Mouse (Mus musculus): ENCODE measurements around the gene Git2. TPM values are rescaled to one million over a fixed set of nuclear protein-coding genes. Genes with fewer than 3 reads are reported as not detected.
A peak's percentile ranks its signal among the peaks of the same experiment; 100 is the strongest.

Gene Git2
- polyA plus RNA-seq, 1 experiment: 42.0 TPM

DNA sequence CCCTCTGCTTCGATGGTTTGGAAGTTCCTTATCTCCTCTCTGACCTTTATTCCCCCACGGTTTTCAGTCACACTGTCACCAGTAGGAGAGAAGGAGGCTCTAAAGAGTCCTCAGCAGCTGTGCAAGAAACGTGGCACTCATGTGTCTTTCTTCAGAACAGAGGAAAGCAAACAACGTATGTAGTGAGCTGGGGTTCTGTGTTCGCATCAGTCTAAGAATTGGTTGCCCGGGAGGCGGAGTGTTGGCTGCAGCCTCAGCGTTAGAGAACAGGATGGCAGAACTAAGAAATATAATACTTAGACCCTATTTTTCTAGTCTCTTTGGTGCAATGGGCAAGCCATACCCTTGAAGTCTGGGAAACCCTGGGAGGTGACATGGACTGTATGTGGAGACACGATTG, 7.7 kb upstream of the Git2 start:
- Histone ChIP-seq H3K27ac (ENCODE audit: insufficient read depth, low read length) (no peak overlapping the region), H3K9ac (ENCODE audit: low read depth, poor library complexity, severe bottlenecking) (no peak overlapping the region), H3K27me3 (ENCODE audit: control insufficient read depth, insufficient read depth, low read length, poor library complexity, severe bottlenecking) (no peaks in the 10 kb centered on the region), H3K4me1 (ENCODE audit: control insufficient read depth, insufficient read depth, low read length) (peaks cover 5% of the 10 kb centered on the region), H3K4me3 (ENCODE audit: low read depth, low read length) (no peak overlapping the region), H3K36me3 (ENCODE audit: control insufficient read depth, insufficient read depth, low read length, poor library complexity, severe bottlenecking) (no peaks in the 10 kb centered on the region), H3K9me3 (replicated peaks; ENCODE audit: control insufficient read depth, insufficient read depth, low read length, poor library complexity, severe bottlenecking) (no peaks in the 10 kb centered on the region)
- TF ChIP-seq EP300 (IDR thresholded peaks at IDR 0.05; ENCODE audit: insufficient read depth, low read depth, low read length) (no peak), POLR2A (IDR thresholded peaks at IDR 0.05; ENCODE audit: insufficient read depth, low read length) (no peak), CTCF (IDR thresholded peaks at IDR 0.05; ENCODE audit: low read depth, low read length) (no peak)

GRCm38 (mm10) chr5:114780912-114781311, 5.6 kb upstream of the Git2 start:
- Histone ChIP-seq H3K9me3 (replicated peaks; ENCODE audit: control insufficient read depth, insufficient read depth, low read length, poor library complexity, severe bottlenecking) (no peaks in the 10 kb centered on the region), H3K4me3 (ENCODE audit: low read depth, low read length) (no peak overlapping the region), H3K36me3 (ENCODE audit: control insufficient read depth, insufficient read depth, low read length, poor library complexity, severe bottlenecking) (no peaks in the 10 kb centered on the region), H3K27ac (ENCODE audit: insufficient read depth, low read length) (no peak overlapping the region), H3K4me1 (ENCODE audit: control insufficient read depth, insufficient read depth, low read length) (peaks cover 5% of the 10 kb centered on the region), H3K9ac (ENCODE audit: low read depth, poor library complexity, severe bottlenecking) (no peak overlapping the region), H3K27me3 (ENCODE audit: control insufficient read depth, insufficient read depth, low read length, poor library complexity, severe bottlenecking) (no peaks in the 10 kb centered on the region)
- TF ChIP-seq EP300 (IDR thresholded peaks at IDR 0.05; ENCODE audit: insufficient read depth, low read depth, low read length) (no peak), POLR2A (IDR thresholded peaks at IDR 0.05; ENCODE audit: insufficient read depth, low read length) (no peak), CTCF (IDR thresholded peaks at IDR 0.05; ENCODE audit: low read depth, low read length) (no peak)

GRCm38 (mm10) chr5:114779956-114780489, 4.7 kb upstream of the Git2 start:
- Histone ChIP-seq H3K9ac (ENCODE audit: low read depth, poor library complexity, severe bottlenecking) (no peak overlapping the region), H3K36me3 (ENCODE audit: control insufficient read depth, insufficient read depth, low read length, poor library complexity, severe bottlenecking) (no peaks in the 10 kb centered on the region), H3K27me3 (ENCODE audit: control insufficient read depth, insufficient read depth, low read length, poor library complexity, severe bottlenecking) (no peaks in the 10 kb centered on the region), H3K27ac (ENCODE audit: insufficient read depth, low read length) (no peak overlapping the region), H3K4me3 (ENCODE audit: low read depth, low read length) (no peak overlapping the region), H3K4me1 (ENCODE audit: control insufficient read depth, insufficient read depth, low read length) (peaks cover 3% of the 10 kb centered on the region), H3K9me3 (replicated peaks; ENCODE audit: control insufficient read depth, insufficient read depth, low read length, poor library complexity, severe bottlenecking) (no peaks in the 10 kb centered on the region)
- TF ChIP-seq EP300 (IDR thresholded peaks at IDR 0.05; ENCODE audit: insufficient read depth, low read depth, low read length) (no peak), POLR2A (IDR thresholded peaks at IDR 0.05; ENCODE audit: insufficient read depth, low read length) (no peak), CTCF (IDR thresholded peaks at IDR 0.05; ENCODE audit: low read depth, low read length) (no peak)

DNA sequence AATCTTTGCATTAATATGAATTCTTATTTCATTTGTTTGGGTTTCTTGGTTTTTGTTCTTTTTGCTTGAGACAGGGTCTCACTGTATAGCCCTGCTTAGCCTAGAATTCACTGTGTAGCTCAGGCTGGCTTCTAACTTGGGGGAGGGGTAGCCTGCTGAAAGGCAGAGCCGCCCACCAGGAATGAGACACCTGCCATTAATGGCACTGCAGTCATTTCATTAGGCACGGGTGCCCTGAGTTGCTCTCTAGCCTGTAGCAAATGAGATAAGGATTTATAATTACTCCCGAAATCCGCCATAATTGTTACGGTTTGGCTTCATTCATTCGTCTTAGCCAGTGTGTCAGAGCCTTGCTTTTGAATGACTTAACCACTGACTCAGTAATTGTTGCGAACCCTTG, 857 bp upstream of the Git2 start:
- TF ChIP-seq EP300 (IDR thresholded peaks at IDR 0.05; ENCODE audit: insufficient read depth, low read depth, low read length): no peak
- no peak for TF ChIP-seq POLR2A (IDR thresholded peaks at IDR 0.05; ENCODE audit: insufficient read depth, low read length)
- no peak for TF ChIP-seq CTCF (IDR thresholded peaks at IDR 0.05; ENCODE audit: low read depth, low read length)
- no peaks in the 10 kb centered on the region for H3K36me3 ChIP-seq (ENCODE audit: control insufficient read depth, insufficient read depth, low read length, poor library complexity, severe bottlenecking)
- no peaks in the 10 kb centered on the region for H3K27me3 ChIP-seq (ENCODE audit: control insufficient read depth, insufficient read depth, low read length, poor library complexity, severe bottlenecking)
- no peaks in the 10 kb centered on the region for H3K4me1 ChIP-seq (ENCODE audit: control insufficient read depth, insufficient read depth, low read length)
- H3K4me3 ChIP-seq (ENCODE audit: low read depth, low read length): no peak overlapping the region
- H3K27ac ChIP-seq (ENCODE audit: insufficient read depth, low read length): no peak overlapping the region
- H3K9ac ChIP-seq (ENCODE audit: low read depth, poor library complexity, severe bottlenecking): 0 out of 2 replicates have a peak overlapping the region, but pooled peaks have one; percentile 89
- no peaks in the 10 kb centered on the region for H3K9me3 ChIP-seq (replicated peaks; ENCODE audit: control insufficient read depth, insufficient read depth, low read length, poor library complexity, severe bottlenecking)

DNA sequence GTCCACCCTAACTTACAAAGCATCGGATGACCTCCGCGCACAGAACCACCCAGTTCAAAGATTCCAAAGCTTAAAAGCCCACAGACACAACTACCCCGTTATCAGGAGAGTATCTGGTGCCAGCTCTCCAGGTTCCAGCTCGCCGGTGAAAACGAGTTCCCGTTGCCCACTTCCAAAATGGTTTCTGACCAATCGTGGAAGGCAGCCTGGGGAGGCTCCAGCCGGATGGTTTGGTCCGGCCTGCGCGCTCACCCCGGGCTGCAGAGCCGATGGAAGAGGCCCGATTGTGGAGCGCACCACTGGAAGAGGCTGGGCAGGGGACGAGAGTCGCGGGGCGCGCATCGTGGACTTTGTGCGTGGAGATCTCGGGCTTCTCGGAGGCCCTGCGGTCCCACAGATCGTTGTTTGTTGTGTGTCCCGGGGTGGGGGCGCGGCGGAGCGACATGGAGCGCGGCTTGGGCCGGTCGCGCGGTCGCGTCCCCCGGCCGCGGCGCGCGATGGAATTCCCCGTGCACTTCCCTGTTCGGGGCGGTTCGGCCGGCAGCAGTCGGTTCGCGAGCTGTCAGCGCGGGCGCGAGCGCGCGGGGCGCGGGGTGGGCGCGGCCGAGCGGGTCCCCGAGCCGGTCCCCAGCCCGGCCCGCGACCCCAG, 790 bp downstream of the Git2 start, which contains the start of gene Ankrd13a:
Ankrd13a (plus strand) TSS at position 275 of the 649 bp plus-strand sequence.
- Histone ChIP-seq H3K27ac (ENCODE audit: insufficient read depth, low read length) (peak within 1 kb of the TSS; percentile 34), H3K4me3 (ENCODE audit: low read depth, low read length) (peak within 1 kb of the TSS; percentile 95), H3K27me3 (ENCODE audit: control insufficient read depth, insufficient read depth, low read length, poor library complexity, severe bottlenecking) (no peaks in the 10 kb centered on the region), H3K36me3 (ENCODE audit: control insufficient read depth, insufficient read depth, low read length, poor library complexity, severe bottlenecking) (no peaks in the 10 kb centered on the region), H3K9ac (ENCODE audit: low read depth, poor library complexity, severe bottlenecking) (peak within 1 kb of the TSS; percentile 89), H3K4me1 (ENCODE audit: control insufficient read depth, insufficient read depth, low read length) (no peaks in the 10 kb centered on the region), H3K9me3 (replicated peaks; ENCODE audit: control insufficient read depth, insufficient read depth, low read length, poor library complexity, severe bottlenecking) (no peaks in the 10 kb centered on the region)
- no peak for TF ChIP-seq CTCF (IDR thresholded peaks at IDR 0.05; ENCODE audit: low read depth, low read length)
- 0 out of 2 replicates have a peak, but pooled peaks have one; percentile 37 for TF ChIP-seq EP300 (IDR thresholded peaks at IDR 0.05; ENCODE audit: insufficient read depth, low read depth, low read length)

DNA sequence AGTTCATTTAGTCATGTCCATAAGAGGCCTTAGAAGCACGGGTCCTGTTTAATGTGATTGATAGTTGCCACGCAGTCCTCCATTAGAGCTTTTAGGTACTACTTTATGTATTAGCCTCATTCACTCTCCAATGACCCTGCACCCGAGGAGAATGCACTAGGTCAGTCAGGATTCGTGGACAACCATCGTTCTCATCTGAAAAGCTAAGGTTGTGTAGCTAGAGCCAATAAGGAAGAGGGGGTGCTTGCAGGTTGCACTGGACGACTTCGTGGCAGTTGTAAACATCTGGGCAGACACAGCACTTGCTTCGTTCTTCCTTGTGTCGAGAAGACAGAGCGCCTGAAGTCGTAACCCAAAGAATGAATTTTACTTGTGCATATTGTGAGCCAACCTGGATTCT, 1.5 kb downstream of the Git2 start:
- Histone ChIP-seq H3K27me3 (ENCODE audit: control insufficient read depth, insufficient read depth, low read length, poor library complexity, severe bottlenecking) (no peaks in the 10 kb centered on the region), H3K9ac (ENCODE audit: low read depth, poor library complexity, severe bottlenecking) (peak overlapping the region; percentile 89), H3K27ac (ENCODE audit: insufficient read depth, low read length) (peak overlapping the region; percentile 34), H3K4me3 (ENCODE audit: low read depth, low read length) (peak overlapping the region; percentile 85), H3K4me1 (ENCODE audit: control insufficient read depth, insufficient read depth, low read length) (no peaks in the 10 kb centered on the region), H3K36me3 (ENCODE audit: control insufficient read depth, insufficient read depth, low read length, poor library complexity, severe bottlenecking) (no peaks in the 10 kb centered on the region), H3K9me3 (replicated peaks; ENCODE audit: control insufficient read depth, insufficient read depth, low read length, poor library complexity, severe bottlenecking) (no peaks in the 10 kb centered on the region)
- TF ChIP-seq EP300 (IDR thresholded peaks at IDR 0.05; ENCODE audit: insufficient read depth, low read depth, low read length): no peak
- no peak for TF ChIP-seq CTCF (IDR thresholded peaks at IDR 0.05; ENCODE audit: low read depth, low read length)
- TF ChIP-seq POLR2A (IDR thresholded peaks at IDR 0.05; ENCODE audit: insufficient read depth, low read length): no peak

Data from ES-Bruce4 (cell line).